22 mouse cellular contexts compared by ENCODE assay signal in genomic region chr11:115301351-115301750, GRCm38 (mm10). TPM values are rescaled to one million over a fixed set of nuclear protein-coding genes. Genes with fewer than 3 reads are reported as not detected.
"Had no signal": no experiment of that assay in that cellular context is flagged by ENCODE, and none has a peak within 500 bp of the region (broad histone marks: within the 10 kb centered on the region; RNA-seq: fewer than 3 reads in every experiment).

No protein-coding gene starts in this region.

- H3K4me3 ChIP-seq: lung, embryonic 15.5 days; midbrain, embryonic 10.5 days; midbrain, embryonic 12.5 days; neural tube, embryonic 12.5 days had no signal

- DNase-seq: liver, postnatal 0 days; lung, adult 2 months; lung, postnatal 14 days; lung, postnatal 36 days; midbrain, embryonic 14.5 days; right cerebral cortex, postnatal 14 days; right cerebral cortex, postnatal 4 days; spleen, adult 18-20 months; thymus, adult 18-20 months; thymus, postnatal 14 days; thymus, postnatal 36 days had no signal

- H3K36me3 ChIP-seq: lung, embryonic 15.5 days; midbrain, embryonic 10.5 days; midbrain, embryonic 12.5 days; neural tube, embryonic 12.5 days had no signal

- H3K4me2 ChIP-seq: lung, embryonic 15.5 days; midbrain, embryonic 12.5 days; neural tube, embryonic 12.5 days had no signal

RNA-seq across cellular contexts. Expression of gene Fads6, which starts 3.9 kb away (rescaled TPM):
- total RNA-seq: megakaryocyte-erythroid progenitor cell, adult 5-6 weeks had no signal

RNA-seq across cellular contexts. Expression of gene Otop2, which starts 5.6 kb away (rescaled TPM):
- total RNA-seq: megakaryocyte, adult 5-6 weeks; megakaryocyte-erythroid progenitor cell, adult 5-6 weeks; neutrophil, adult 5-6 weeks had no signal
- polyA plus RNA-seq: liver, postnatal 0 days; lung, embryonic 15.5 days; lung, postnatal 0 days; macrophage; midbrain, embryonic 10.5 days; midbrain, embryonic 12.5 days; midbrain, embryonic 14.5 days; neural tube, embryonic 12.5 days; stomach, embryonic 14.5 days; thymus, postnatal 0 days had no signal

RNA-seq across cellular contexts. Expression of gene Ush1g, which starts 20.5 kb away (rescaled TPM):
- total RNA-seq: megakaryocyte, adult 5-6 weeks; megakaryocyte-erythroid progenitor cell, adult 5-6 weeks; neutrophil, adult 5-6 weeks had no signal
- polyA plus RNA-seq: lung, embryonic 15.5 days; lung, postnatal 0 days; macrophage; midbrain, embryonic 10.5 days; stomach, embryonic 14.5 days; thymus, postnatal 0 days had no signal

RNA-seq across cellular contexts. Expression of gene Otop3, which starts 33.2 kb away (rescaled TPM):
- total RNA-seq: megakaryocyte, adult 5-6 weeks; megakaryocyte-erythroid progenitor cell, adult 5-6 weeks; neutrophil, adult 5-6 weeks had no signal
- polyA plus RNA-seq: liver, postnatal 0 days; lung, embryonic 15.5 days; lung, postnatal 0 days; macrophage; thymus, postnatal 0 days had no signal
